Mouse (Mus musculus) liver, postnatal 0 days (tissue): ENCODE data around the gene Krt83. TPM values are rescaled to one million over a fixed set of nuclear protein-coding genes. Genes with fewer than 3 reads are reported as not detected.

Source experiments
- ATAC-seq: fragments of 200-750 bp; cut with Nextera tagmentation; 2 replicates; pipeline ENCODE4 v1.8.0; 2017; ENCODE audit warnings: mild to moderate bottlenecking, moderate library complexity
- DNase-seq: peaks from one replicate; pipeline ENCODE4 v3.0.0-alpha.2; 2016
- H3K27ac ChIP-seq: fragments of 300-500 bp; sonication (generic); 2 replicates; pipeline ENCODE4 v1.5.1; 2014; ENCODE audit warnings: antibody characterized with exemption, moderate library complexity, mild to moderate bottlenecking, low read depth
- H3K27me3 ChIP-seq: fragments of 300-500 bp; sonication (generic); 2 replicates; pipeline ENCODE4 v1.6.1; 2014; ENCODE audit warnings: low read length, control low read depth, mixed read lengths; ENCODE audit not compliant: insufficient read depth
- H3K36me3 ChIP-seq: fragments of 300-500 bp; sonication (generic); replicated peaks from 2 replicates; pipeline ENCODE4 v1.6.1; 2014; ENCODE audit warnings: mild to moderate bottlenecking, control low read depth, low read length, moderate library complexity, mixed read lengths; ENCODE audit not compliant: insufficient read depth
- H3K4me1 ChIP-seq: fragments of 300-500 bp; sonication (generic); 2 replicates; pipeline ENCODE4 v1.6.1; 2014; ENCODE audit warnings: antibody characterized with exemption, mild to moderate bottlenecking, control low read depth; ENCODE audit not compliant: insufficient read depth
- H3K4me2 ChIP-seq: fragments of 300-500 bp; sonication (generic); 2 replicates; pipeline ENCODE4 v1.6.1; 2014; ENCODE audit warnings: low read depth, mild to moderate bottlenecking, low read length, moderate library complexity, mixed read lengths
- H3K4me3 ChIP-seq: fragments of 300-500 bp; sonication (generic); 2 replicates; pipeline ENCODE4 v1.5.1; 2014; ENCODE audit warnings: low read depth, low read length
- H3K9ac ChIP-seq: fragments of 300-500 bp; sonication (generic); replicated peaks from 2 replicates; pipeline ENCODE4 v1.6.1; 2014; ENCODE audit warnings: mild to moderate bottlenecking, moderate library complexity
- H3K9me3 ChIP-seq: fragments of 300-500 bp; sonication (generic); 2 replicates; pipeline ENCODE4 v1.6.1; 2016; ENCODE audit warnings: mild to moderate bottlenecking, control low read depth, low read length, mixed read lengths
- CTCF ChIP-seq: sonication (generic); IDR thresholded peaks from 2 replicates; pipeline ENCODE4 v1.5.1; 2016; ENCODE audit warnings: antibody characterized with exemption, low read depth
- EP300 ChIP-seq: IDR thresholded peaks from 2 replicates; pipeline ENCODE4 v1.6.1; 2016; ENCODE audit warnings: antibody characterized with exemption, low read depth, mild to moderate bottlenecking
- WGBS: fragments of 180-500 bp; shearing (Covaris S2); extraction: QIAGEN DNeasy Blood & Tissue Kit; methylation state at CpG from one replicate; pipeline ENCODE4 v1.1.7; 2014; ENCODE audit not compliant: insufficient replicate concordance; 5-methylcytosine and 5-hydroxymethylcytosine counted together
- polyA plus RNA-seq: library from polyadenylated mRNA; unstranded; fragments of >200 nt; fragmentation: Nextera tagmentation; extraction: Ambion mirVana; gene quantifications from 2 replicates; pipeline ENCODE4 v1.2.1, GENCODE M21; 2015

Gene Krt83
- polyA plus RNA-seq, 1 experiment from 2014 or later, result 0.58 TPM

DNA sequence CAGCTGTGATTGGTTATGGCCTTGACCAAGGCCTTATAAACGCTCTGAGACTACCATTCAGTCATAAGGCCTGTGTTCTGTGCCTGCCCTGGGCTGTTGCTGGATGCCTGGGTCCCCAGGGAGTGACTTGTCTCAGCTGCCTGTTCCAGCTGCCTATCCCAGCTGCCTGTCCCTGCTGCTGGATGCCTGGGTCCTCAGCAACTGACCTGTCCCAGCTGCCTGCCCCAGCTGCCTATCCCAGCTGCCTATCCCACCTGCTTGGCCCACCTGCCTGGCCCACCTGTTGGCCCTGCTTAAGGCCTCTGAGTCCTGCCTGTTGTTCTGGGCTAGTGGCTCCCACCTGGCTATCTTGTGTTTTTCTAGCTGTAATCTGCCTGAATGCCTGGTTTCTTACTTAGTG is 2.9 kb upstream of the Krt83 start:
- no peak overlapping the region for H3K4me3 ChIP-seq
- no peak overlapping the region for H3K4me2 ChIP-seq
- no peaks in the 10 kb centered on the region for H3K9me3 ChIP-seq
- no peak overlapping the region for H3K27ac ChIP-seq
- no peaks in the 10 kb centered on the region for H3K27me3 ChIP-seq
- no peaks in the 10 kb centered on the region for H3K4me1 ChIP-seq
- H3K9ac ChIP-seq, result no peak overlapping the region
- 36% methylated on average over 1 of the region's 1 CpGs for WGBS
- TF ChIP-seq CTCF (no peak), EP300 (no peak)
- DNase-seq, result no peak
- ATAC-seq, result no peak
- no peaks in the 10 kb centered on the region for H3K36me3 ChIP-seq

DNA sequence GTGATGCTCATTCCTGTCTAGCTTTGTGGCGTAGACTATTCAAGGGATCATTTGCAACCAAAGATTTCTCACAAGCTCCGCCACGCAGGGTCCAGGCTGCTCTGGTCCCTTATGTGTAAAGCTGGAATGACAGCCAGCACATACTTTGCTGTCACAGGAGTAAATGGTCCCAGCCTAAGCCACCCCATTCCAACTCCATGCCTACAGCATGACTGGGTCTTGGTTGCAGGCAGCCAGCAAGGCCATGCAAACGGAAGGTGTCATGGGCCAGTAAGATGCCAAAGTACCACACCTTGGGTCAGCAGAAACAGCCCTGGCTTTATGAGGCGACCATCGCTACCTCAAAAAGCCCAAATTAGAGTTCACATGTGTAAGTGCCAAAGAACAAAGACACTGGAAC is 2.4 kb upstream of the Krt83 start:
- TF ChIP-seq CTCF, result no peak
- no peak for TF ChIP-seq EP300
- no peak overlapping the region for H3K4me3 ChIP-seq
- no peaks in the 10 kb centered on the region for H3K36me3 ChIP-seq
- H3K27ac ChIP-seq, result no peak overlapping the region
- H3K4me1 ChIP-seq, result no peaks in the 10 kb centered on the region
- WGBS, result 85% methylated on average over 6 of the region's 6 CpGs
- no peak for DNase-seq
- no peak overlapping the region for H3K4me2 ChIP-seq
- ATAC-seq, result no peak
- H3K27me3 ChIP-seq, result no peaks in the 10 kb centered on the region
- no peaks in the 10 kb centered on the region for H3K9me3 ChIP-seq
- H3K9ac ChIP-seq, result no peak overlapping the region

DNA sequence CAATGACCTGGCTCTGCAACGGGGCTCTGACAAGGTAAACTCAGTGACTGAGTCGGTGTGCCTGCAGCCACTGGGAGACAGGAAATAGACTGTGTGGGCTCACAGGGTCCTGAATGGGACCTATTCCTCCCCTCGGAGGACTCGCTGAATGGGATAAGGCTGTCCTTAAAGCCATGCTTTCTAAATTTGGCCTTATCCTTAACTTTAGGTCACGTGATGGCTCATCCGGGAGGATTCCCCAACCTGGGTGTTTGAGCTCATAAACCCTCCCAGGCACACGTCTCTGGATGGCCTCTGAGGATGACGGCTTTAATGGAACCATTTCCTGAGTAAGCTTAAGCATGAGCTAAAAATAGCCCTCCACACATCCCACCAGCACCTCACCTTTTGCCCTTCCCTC is 1.4 kb upstream of the Krt83 start:
- no peak for ATAC-seq
- WGBS, result 54% methylated on average over 8 of the region's 8 CpGs

DNA sequence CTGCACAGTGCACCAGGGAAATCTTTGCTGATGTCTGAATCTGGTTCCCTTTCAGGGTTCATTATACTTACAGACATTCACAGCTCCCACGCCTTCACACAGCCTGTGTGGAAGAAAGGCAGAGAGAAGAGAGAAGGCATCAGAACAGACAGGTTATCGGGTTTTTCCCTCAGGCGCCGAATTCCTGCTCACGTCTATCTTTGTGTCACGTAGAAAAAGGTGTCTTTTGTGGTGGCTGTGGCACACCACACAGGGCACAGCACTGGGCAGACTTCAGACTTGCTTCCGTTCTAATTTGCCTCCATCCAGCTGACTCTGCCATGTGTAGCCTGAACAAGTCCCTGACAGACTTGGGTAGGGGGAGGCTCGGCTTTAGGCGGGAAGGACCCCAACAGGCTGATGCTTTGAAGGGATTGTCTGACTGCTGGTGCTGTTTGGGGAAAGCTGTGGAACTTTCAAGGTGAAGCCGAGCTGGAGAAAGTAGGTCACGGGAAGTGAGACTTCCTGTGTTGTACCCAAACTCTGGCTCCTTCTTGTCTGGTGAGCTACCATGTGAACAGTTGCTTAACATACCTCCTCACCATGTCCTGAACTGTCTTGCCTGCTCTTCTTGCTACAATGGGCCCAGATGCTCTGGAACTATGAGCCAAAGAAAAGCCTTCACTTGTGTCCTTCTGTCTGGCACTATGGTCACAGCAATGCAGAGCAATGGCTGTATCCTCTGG is 5.2 kb downstream of the Krt83 start:
- no peak for DNase-seq
- Histone ChIP-seq H3K27me3 (no peaks in the 10 kb centered on the region), H3K4me1 (peaks cover 6% of the 10 kb centered on the region; the same call in 1 of the 2 replicates), H3K9ac (no peak overlapping the region), H3K27ac (no peak overlapping the region), H3K36me3 (no peaks in the 10 kb centered on the region), H3K4me2 (no peak overlapping the region), H3K9me3 (no peaks in the 10 kb centered on the region), H3K4me3 (no peak overlapping the region)
- ATAC-seq, result no peak
- WGBS, result 64% methylated on average over 11 of the region's 11 CpGs
- TF ChIP-seq EP300 (no peak), CTCF (no peak)

More for the DNA sequence above, 1.4 kb upstream of the Krt83 start:
- Histone ChIP-seq H3K4me2 (no peak overlapping the region), H3K27me3 (no peaks in the 10 kb centered on the region), H3K27ac (no peak overlapping the region), H3K9me3 (no peaks in the 10 kb centered on the region), H3K9ac (no peak overlapping the region), H3K4me3 (no peak overlapping the region), H3K36me3 (no peaks in the 10 kb centered on the region), H3K4me1 (no peaks in the 10 kb centered on the region)
- no peak for DNase-seq
- TF ChIP-seq EP300 (no peak), CTCF (no peak)

DNA sequence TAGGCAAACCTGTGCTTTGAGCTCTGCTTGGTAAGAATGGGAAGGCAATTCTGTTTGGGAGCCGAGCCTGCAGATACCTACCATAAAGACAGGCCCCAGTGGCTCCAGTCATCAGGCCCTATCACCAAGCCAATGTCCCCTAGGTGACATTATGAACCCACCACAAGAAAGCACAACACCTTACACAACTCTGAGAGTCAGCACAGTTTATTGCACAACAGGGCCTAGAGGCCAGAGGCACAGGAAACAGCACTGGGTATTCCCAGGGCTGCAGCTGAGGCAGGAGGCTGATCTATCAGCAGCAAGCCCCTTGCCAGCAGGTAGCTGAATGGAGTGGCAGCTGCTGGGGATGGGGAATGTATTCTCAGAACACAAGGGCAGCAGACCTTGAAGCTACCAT is 6.4 kb downstream of the Krt83 start:
- H3K27me3 ChIP-seq, result no peaks in the 10 kb centered on the region
- H3K27ac ChIP-seq, result no peak overlapping the region
- H3K9me3 ChIP-seq, result no peaks in the 10 kb centered on the region
- H3K4me3 ChIP-seq, result no peak overlapping the region
- ATAC-seq, result peak; percentile 65
- no peak overlapping the region for H3K9ac ChIP-seq
- DNase-seq, result peak; percentile 24
- no peaks in the 10 kb centered on the region for H3K36me3 ChIP-seq
- WGBS, result 72% methylated on average over 1 of the region's 1 CpGs
- peaks cover 6% of the 10 kb centered on the region; the same call in 1 of the 2 replicates for H3K4me1 ChIP-seq
- TF ChIP-seq CTCF, result no peak
- no peak for TF ChIP-seq EP300
- peak overlapping the region; percentile 22; the same call in 1 of the 2 replicates for H3K4me2 ChIP-seq

DNA sequence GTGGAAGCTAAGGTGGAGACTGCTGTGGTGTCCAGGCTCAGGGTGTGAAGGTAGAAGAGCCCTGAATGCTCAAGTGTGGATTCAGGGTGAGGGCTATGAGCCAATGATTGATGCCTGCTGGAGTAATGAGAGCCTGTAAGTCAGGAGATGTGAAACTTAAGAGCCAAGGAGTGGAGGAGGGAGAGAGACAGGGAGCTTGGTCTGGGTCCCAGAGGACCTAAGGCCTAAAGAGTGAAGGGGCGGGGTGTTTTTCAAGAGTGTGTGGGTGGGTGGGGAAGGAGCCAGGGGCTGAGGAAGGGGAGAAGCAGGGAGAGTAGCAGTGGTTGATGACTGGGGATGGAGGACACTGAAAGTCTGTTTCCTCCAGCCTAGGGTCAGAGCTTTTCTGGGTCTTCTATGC is 7.7 kb downstream of the Krt83 start:
- Histone ChIP-seq H3K27ac (no peak overlapping the region), H3K4me1 (peaks cover 6% of the 10 kb centered on the region; the same call in 1 of the 2 replicates), H3K4me3 (no peak overlapping the region), H3K9ac (no peak overlapping the region), H3K4me2 (no peak overlapping the region), H3K9me3 (no peaks in the 10 kb centered on the region), H3K27me3 (peaks cover 10% of the 10 kb centered on the region), H3K36me3 (no peaks in the 10 kb centered on the region)
- WGBS, result 65% methylated on average over 1 of the region's 1 CpGs
- ATAC-seq (no peak), DNase-seq (no peak)
- TF ChIP-seq EP300 (no peak), CTCF (no peak)

DNA sequence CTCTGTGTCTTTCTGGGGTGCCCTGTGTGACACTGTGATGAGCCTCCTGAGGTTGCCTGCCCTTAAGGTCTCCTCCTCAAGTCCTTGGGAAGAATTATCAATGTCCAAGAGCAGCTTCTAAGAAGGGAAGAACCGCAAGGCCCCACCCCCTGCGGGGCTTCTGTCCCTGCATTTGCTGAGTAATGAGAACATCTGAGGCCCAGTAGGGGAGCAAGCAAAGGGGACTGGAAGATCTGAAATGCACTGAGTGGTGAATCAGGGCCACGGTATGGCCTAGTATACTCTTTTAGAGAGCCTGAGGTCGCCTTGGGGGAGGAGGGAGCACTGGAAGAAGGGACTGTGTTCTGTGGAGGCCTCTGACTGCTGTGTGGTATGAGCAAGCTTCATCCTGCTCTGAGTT is 9.3 kb downstream of the Krt83 start:
- TF ChIP-seq CTCF (no peak), EP300 (no peak)
- H3K4me2 ChIP-seq, result no peak overlapping the region
- peaks cover 10% of the 10 kb centered on the region for H3K27me3 ChIP-seq
- 31% methylated on average over 4 of the region's 4 CpGs for WGBS
- ATAC-seq (no peak), DNase-seq (no peak)
- no peak overlapping the region for H3K4me3 ChIP-seq
- H3K4me1 ChIP-seq, result peaks cover 6% of the 10 kb centered on the region; the same call in 1 of the 2 replicates
- no peaks in the 10 kb centered on the region for H3K9me3 ChIP-seq
- H3K36me3 ChIP-seq, result no peaks in the 10 kb centered on the region
- no peak overlapping the region for H3K9ac ChIP-seq
- H3K27ac ChIP-seq, result no peak overlapping the region
